Mouse (Mus musculus) liver, adult 2 months (tissue): ENCODE data around the gene Ninj1. TPM values are rescaled to one million over a fixed set of nuclear protein-coding genes. Genes with fewer than 3 reads are reported as not detected.

ENCODE experiments used
- DNase-seq: peaks from one replicate; pipeline ENCODE4 v3.0.0-alpha.2; 2011; ENCODE audit warnings: low read depth, low spot score; ENCODE audit errors: extremely low read depth
- H3K27ac ChIP-seq: fragments of 200-500 bp; replicated peaks from 2 replicates; pipeline ENCODE4 v1.5.1; 2012; ENCODE audit warnings: low read depth, mild to moderate bottlenecking, control low read depth, inconsistent platforms, low read length; ENCODE audit not compliant: insufficient read depth
- H3K27me3 ChIP-seq: fragments of 200-500 bp; 2 replicates; pipeline ENCODE4 v1.6.1; 2012; ENCODE audit warnings: mild to moderate bottlenecking, moderate library complexity, low read length, inconsistent platforms; ENCODE audit not compliant: control insufficient read depth, insufficient read depth
- H3K36me3 ChIP-seq: fragments of 200-500 bp; 2 replicates; pipeline ENCODE4 v1.6.1; 2012; ENCODE audit warnings: low read length, inconsistent platforms; ENCODE audit not compliant: control insufficient read depth, insufficient read depth
- H3K4me1 ChIP-seq: fragments of 200-500 bp; 2 replicates; pipeline ENCODE4 v1.6.1; 2011; ENCODE audit warnings: low read length; ENCODE audit not compliant: control insufficient read depth, insufficient read depth
- H3K4me3 ChIP-seq: fragments of 200-500 bp; 2 replicates; pipeline ENCODE4 v1.5.1; 2011; ENCODE audit warnings: low read depth, mild to moderate bottlenecking, control low read depth, low read length, moderate library complexity; ENCODE audit not compliant: insufficient read depth
- H3K79me2 ChIP-seq: fragments of 200-500 bp; 2 replicates; pipeline ENCODE4 v1.6.1; 2012; ENCODE audit warnings: inconsistent platforms, mild to moderate bottlenecking, low read length, moderate library complexity; ENCODE audit not compliant: control insufficient read depth, insufficient read depth
- H3K9ac ChIP-seq: fragments of 200-500 bp; 2 replicates; pipeline ENCODE4 v1.6.1; 2012; ENCODE audit warnings: low read depth, mild to moderate bottlenecking, control low read depth, inconsistent platforms, low read length
- CTCF ChIP-seq: fragments of 200-500 bp; IDR thresholded peaks from 2 replicates; pipeline ENCODE4 v1.5.1; 2011; ENCODE audit warnings: low read depth, low read length, control low read depth
- POLR2A ChIP-seq: fragments of 200-500 bp; IDR thresholded peaks from 2 replicates; pipeline ENCODE4 v1.6.1; 2011; ENCODE audit warnings: low read length, control low read depth; ENCODE audit not compliant: insufficient read depth; ENCODE audit errors: extremely low read depth
- WGBS: fragments of 180-500 bp; shearing (Covaris S2); methylation state at CpG from one replicate; pipeline ENCODE4 v1.1.7; 2018; 5-methylcytosine and 5-hydroxymethylcytosine counted together
- polyA plus RNA-seq: library from polyadenylated mRNA; depleted of rRNA; stranded (reverse); fragments of >200 nt; gene quantifications from 2 replicates; pipeline ENCODE4 v1.2.3, GENCODE M21; 2012
- total RNA-seq: library from RNA; depleted of rRNA; stranded (reverse); fragments of >200 nt; gene quantifications from 2 replicates; pipeline ENCODE4 v1.2.3, GENCODE M21; 2014

Ninj1 gene
- total and polyA plus RNA-seq, 2 experiments = 178 to 1,040 TPM

DNA sequence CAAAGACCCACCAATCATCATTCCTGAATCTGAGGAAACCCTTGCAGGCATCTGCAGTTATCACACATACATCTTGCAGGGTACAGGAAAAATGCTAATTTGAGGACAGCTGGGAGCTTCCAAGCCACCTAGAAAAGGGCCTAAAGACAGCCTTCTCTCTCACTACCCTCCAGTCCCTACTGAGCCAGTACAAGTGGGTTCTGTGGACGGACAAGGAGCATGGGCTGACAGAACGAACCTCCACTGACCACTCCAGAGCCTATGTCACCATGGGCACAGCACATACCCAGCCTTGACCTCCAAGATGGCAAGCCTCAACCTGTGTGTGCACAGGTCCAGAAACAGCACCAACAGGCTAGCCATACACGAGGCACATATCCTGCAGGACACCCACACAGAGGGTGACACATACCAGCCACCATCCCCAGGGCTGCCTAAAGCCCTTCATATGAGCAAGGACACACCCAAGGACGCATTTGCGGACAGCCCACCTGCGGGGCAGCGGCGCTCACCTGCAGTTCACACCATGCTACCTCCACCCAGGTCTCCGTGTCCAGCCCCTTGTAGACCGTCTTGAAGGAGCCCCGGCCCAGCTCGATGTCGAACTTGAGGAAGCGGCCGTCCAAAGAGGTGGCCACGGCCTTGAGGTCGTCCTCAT is 41.1 kb upstream of the Ninj1 start:
- Histone ChIP-seq H3K27ac (no peak overlapping the region), H3K4me3 (peak overlapping the region; percentile 5; the same call in 1 of the 2 replicates), H3K79me2 (no peaks in the 10 kb centered on the region), H3K9ac (no peak overlapping the region), H3K27me3 (peaks cover 21% of the 10 kb centered on the region), H3K36me3 (no peaks in the 10 kb centered on the region), H3K4me1 (peaks cover 2% of the 10 kb centered on the region; the same call in 1 of the 2 replicates)
- 35% methylated on average over 17 of the region's 17 CpGs for WGBS
- no peak for TF ChIP-seq CTCF
- no peak for TF ChIP-seq POLR2A
- no peak for DNase-seq

DNA sequence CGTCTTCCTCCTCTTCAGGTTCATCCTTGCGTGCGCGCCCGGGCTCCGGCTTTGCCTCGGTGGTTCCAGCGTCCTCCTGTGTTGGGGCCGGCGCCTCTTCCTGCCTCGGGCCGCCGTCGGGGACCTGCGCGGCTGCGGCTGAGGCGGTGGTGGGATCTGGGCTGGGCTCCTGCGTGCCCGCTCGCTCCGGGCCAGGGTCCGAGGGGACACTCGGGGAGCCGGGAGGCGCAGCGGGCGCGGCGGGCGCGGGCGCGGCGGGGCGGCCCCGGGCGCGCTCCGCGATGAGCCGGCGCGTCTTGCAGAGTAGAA is 40.6 kb upstream of the Ninj1 start:
- WGBS = 6% methylated on average over 42 of the region's 44 CpGs
- no peak for TF ChIP-seq CTCF
- no peak for TF ChIP-seq POLR2A
- Histone ChIP-seq H3K27ac (no peak overlapping the region), H3K4me3 (peak overlapping the region; percentile 68; the same call in 1 of the 2 replicates), H3K79me2 (no peaks in the 10 kb centered on the region), H3K4me1 (peaks cover 2% of the 10 kb centered on the region; the same call in 1 of the 2 replicates), H3K9ac (no peak overlapping the region), H3K36me3 (no peaks in the 10 kb centered on the region), H3K27me3 (peaks cover 21% of the 10 kb centered on the region)
- DNase-seq = no peak

DNA sequence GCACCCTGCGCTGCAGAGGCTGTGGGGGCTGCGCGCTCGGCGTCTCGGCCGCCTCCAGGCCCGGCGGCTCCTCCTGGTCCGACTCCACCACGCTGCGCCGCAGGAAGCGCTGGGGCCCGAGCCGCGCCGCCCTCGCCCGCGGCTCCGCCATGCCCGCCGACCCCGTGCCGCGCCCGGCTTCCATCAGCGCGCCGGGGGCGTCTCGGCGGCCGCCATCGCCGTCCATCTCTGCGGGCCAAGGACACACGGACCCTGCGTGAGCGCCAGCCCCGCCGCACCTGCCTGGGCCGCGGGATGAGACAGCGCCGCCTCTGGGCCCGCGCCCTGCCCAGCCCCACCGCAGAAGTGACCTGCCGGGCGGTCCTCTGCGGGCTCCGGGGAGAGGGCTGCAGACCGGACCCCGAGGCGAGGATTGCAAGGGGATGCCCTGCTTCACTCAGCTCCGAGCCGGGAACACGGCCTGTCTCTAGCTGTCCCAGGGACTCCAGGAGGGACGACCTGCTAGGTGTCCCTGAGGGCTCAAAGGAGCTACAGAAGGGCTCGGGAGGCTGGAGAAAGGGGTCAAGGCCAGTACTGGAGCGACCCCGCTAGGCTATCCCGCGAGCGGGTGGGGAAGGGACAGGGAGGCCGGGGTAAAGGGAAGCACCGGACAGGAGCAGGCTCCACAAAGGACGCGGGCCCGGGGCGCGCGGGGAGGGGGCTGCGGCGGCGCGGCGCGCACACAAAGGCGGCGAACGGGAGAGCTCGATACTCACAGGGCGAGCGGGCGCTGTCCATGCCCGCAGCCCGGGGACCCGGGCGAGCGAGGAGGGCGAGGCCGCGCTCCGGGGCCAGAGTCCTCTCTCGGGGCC is 40.1 kb upstream of the Ninj1 start:
- no peak for DNase-seq
- H3K79me2 ChIP-seq = no peaks in the 10 kb centered on the region
- peaks cover 21% of the 10 kb centered on the region for H3K27me3 ChIP-seq
- H3K9ac ChIP-seq = peak overlapping the region; percentile 65
- peak overlapping the region; percentile 68 for H3K4me3 ChIP-seq
- H3K36me3 ChIP-seq = no peaks in the 10 kb centered on the region
- no peak overlapping the region for H3K27ac ChIP-seq
- H3K4me1 ChIP-seq = peaks cover 2% of the 10 kb centered on the region; the same call in 1 of the 2 replicates
- WGBS = 2% methylated on average over 91 of the region's 98 CpGs
- no peak for TF ChIP-seq POLR2A
- no peak for TF ChIP-seq CTCF

DNA sequence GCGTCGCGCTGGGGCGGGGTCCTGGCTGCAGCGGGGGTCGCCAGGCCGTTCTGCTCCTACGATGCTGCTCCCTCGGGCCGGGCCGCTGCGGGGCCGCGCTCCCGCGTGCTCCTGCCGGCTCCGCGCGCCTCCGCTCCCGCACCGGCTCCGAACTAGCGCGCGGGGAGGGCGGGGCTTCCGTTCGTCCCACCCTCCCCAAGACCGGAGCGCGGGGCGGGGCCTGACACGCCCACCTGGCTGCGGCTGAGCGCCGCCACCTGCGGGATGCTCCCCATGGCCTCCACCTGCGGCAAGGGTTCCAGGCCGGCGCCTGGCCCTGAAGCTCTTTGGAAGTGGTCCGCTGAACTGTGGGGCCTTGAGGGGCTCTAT is 39.4 kb upstream of the Ninj1 start, which contains the start of gene Wnk2:
Wnk2 (minus strand) TSS at position 157 of the 369 bp plus-strand sequence.
- Histone ChIP-seq H3K4me3 (peak within 1 kb of the TSS; percentile 68), H3K36me3 (no peaks in the 10 kb centered on the region), H3K9ac (peak within 1 kb of the TSS; percentile 65), H3K4me1 (peaks cover 2% of the 10 kb centered on the region; the same call in 1 of the 2 replicates), H3K27me3 (peaks cover 21% of the 10 kb centered on the region), H3K27ac (no peak within 1 kb of the TSS), H3K79me2 (no peaks in the 10 kb centered on the region)
- TF ChIP-seq POLR2A (no peak), CTCF (no peak)
- WGBS = under 1% methylated on average over 40 of the region's 43 CpGs
- peak; percentile 10 for DNase-seq

DNA sequence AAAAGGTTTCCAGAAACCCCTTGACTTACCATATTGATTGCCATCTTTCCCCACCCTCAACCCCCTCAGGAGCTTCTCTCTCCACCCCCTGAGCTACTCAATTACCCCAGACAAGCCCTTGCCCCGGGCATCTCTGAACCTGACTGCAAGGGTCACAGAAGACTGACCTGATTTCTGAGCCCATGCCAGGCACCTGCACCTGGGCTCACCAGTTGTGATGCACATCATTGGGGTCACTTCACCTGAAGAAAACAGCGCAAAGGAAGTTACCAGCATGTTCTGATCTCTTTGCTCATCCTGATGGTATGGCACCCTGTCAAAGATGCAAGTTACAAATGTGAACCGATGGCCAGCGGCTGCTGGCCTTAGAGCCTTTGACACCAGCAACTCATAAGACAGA is 38.6 kb upstream of the Ninj1 start:
- H3K4me1 ChIP-seq = peaks cover 2% of the 10 kb centered on the region; the same call in 1 of the 2 replicates
- no peak for TF ChIP-seq POLR2A
- TF ChIP-seq CTCF = no peak
- H3K36me3 ChIP-seq = no peaks in the 10 kb centered on the region
- H3K27me3 ChIP-seq = peaks cover 21% of the 10 kb centered on the region
- DNase-seq = no peak
- no peak overlapping the region for H3K4me3 ChIP-seq
- no peak overlapping the region for H3K27ac ChIP-seq
- H3K79me2 ChIP-seq = no peaks in the 10 kb centered on the region
- 90% methylated on average over 4 of the region's 4 CpGs for WGBS
- no peak overlapping the region for H3K9ac ChIP-seq
